In the genomic region with DNA sequence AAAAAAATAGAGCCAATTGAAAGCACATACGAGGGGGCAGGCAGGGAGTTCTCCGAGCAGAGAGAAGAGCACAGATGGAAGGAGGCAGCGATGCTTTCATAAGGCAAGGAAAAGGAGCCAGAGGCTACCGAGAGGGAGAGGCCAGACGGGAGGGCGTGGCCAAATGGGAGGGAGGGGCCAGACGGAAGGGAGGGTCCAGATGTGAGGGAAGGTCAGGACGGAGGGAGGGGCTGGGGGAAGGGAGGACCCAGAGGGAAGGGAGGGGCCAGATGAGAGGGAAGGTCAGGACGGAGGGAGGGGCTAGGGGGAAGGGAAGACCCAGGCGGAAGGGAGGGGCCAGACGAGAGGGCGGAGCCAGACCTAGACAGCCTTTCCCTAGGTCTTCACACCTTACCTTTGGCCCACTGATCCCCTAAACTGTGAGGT, we compare ENCODE assay signal across 8 mouse cellular contexts. TPM values are rescaled to one million over a fixed set of nuclear protein-coding genes. Genes with fewer than 3 reads are reported as not detected.
DNase-seq lines count a peak whose midpoint lies in the region; ATAC-seq and TF ChIP-seq lines count a peak whose summit lies in the region.

No protein-coding gene starts in this region.

- WGBS in kidney, embryonic 14.5 days: 8% methylated on average over 12 of the region's 12 CpGs
- WGBS in kidney, embryonic 15.5 days: 6% methylated on average over 12 of the region's 12 CpGs
- WGBS in stomach, embryonic 16.5 days: 4% methylated on average over 12 of the region's 12 CpGs

- no peaks in the 10 kb centered on the region for H3K27me3 ChIP-seq in kidney, embryonic 14.5 days (ENCODE audit: control insufficient read depth, insufficient read depth, low read length)
- 0 out of 2 replicates have a peak, but pooled peaks cover 2% of the 10 kb centered on the region for H3K27me3 ChIP-seq in kidney, embryonic 15.5 days
- H3K27me3 ChIP-seq in stomach, embryonic 16.5 days (ENCODE audit: control insufficient read depth, insufficient read depth, low read length): no peaks in the 10 kb centered on the region

- no peak for ATAC-seq in kidney, embryonic 14.5 days (ENCODE audit: low FRiP score, low TSS enrichment)
- ATAC-seq in kidney, embryonic 15.5 days (replicated peaks; ENCODE audit: low FRiP score): no peak
- ATAC-seq in stomach, embryonic 16.5 days (ENCODE audit: insufficient read depth, low FRiP score): no peak; the same call in 1 of the 2 replicates

- H3K4me1 ChIP-seq in kidney, embryonic 14.5 days (ENCODE audit: control insufficient read depth, insufficient read depth, low read length): no peaks in the 10 kb centered on the region
- peaks cover 26% of the 10 kb centered on the region for H3K4me1 ChIP-seq in kidney, embryonic 15.5 days
- H3K4me1 ChIP-seq in stomach, embryonic 16.5 days (ENCODE audit: control insufficient read depth, insufficient read depth, low read length): peaks cover 17% of the 10 kb centered on the region

- no peak overlapping the region for H3K4me2 ChIP-seq in kidney, embryonic 14.5 days (replicated peaks; ENCODE audit: low read depth, low read length)
- peak overlapping the region; percentile 36 for H3K4me2 ChIP-seq in kidney, embryonic 15.5 days
- H3K4me2 ChIP-seq in stomach, embryonic 16.5 days (ENCODE audit: low read depth, low read length): 0 out of 2 replicates have a peak overlapping the region, but pooled peaks have one; percentile 21

- peak; percentile 67 for DNase-seq in kidney, adult 11 months
- DNase-seq in adrenal gland, postnatal 10 days: peak; percentile 77
- peak; percentile 90 for DNase-seq in gastrocnemius, adult 2 months
- DNase-seq in lung, postnatal 4 days: peak; percentile 73 to 78
- DNase-seq in frontal cortex, postnatal 36 days (ENCODE audit: low spot score in 2 of 2): no peak

- no peaks in the 10 kb centered on the region for H3K9me3 ChIP-seq in kidney, embryonic 14.5 days (ENCODE audit: control insufficient read depth, low read length)
- no peaks in the 10 kb centered on the region for H3K9me3 ChIP-seq in kidney, embryonic 15.5 days (replicated peaks)
- H3K9me3 ChIP-seq in stomach, embryonic 16.5 days (replicated peaks; ENCODE audit: control insufficient read depth, low read length): no peaks in the 10 kb centered on the region

- intact Hi-C loops in gastrocnemius, adult 2 months (cut with DNase I): loop anchor here (5.0 kb wide), 2 partner anchors 85 to 160 kb away; partner anchors contain the start of gene Nup214

- no peak for TF ChIP-seq CTCF in gastrocnemius, adult 2 months (IDR thresholded peaks at IDR 0.05)

- H3K4me3 ChIP-seq in kidney, embryonic 14.5 days (ENCODE audit: low read length): no peak overlapping the region
- no peak overlapping the region for H3K4me3 ChIP-seq in gastrocnemius, adult 2 months
- H3K4me3 ChIP-seq in kidney, embryonic 15.5 days (replicated peaks): peak overlapping the region; percentile 10; the same call in 1 of the 2 replicates
- no peak overlapping the region for H3K4me3 ChIP-seq in stomach, embryonic 16.5 days (replicated peaks; ENCODE audit: low read length)

- H3K9ac ChIP-seq in kidney, embryonic 14.5 days (ENCODE audit: low read depth, low read length): no peak overlapping the region
- no peak overlapping the region for H3K9ac ChIP-seq in kidney, embryonic 15.5 days
- no peak overlapping the region for H3K9ac ChIP-seq in stomach, embryonic 16.5 days (ENCODE audit: low read length)

- H3K36me3 ChIP-seq in kidney, embryonic 14.5 days (ENCODE audit: control insufficient read depth, insufficient read depth, low read length): no peaks in the 10 kb centered on the region
- H3K36me3 ChIP-seq in kidney, embryonic 15.5 days: no peaks in the 10 kb centered on the region
- no peaks in the 10 kb centered on the region for H3K36me3 ChIP-seq in stomach, embryonic 16.5 days (ENCODE audit: control insufficient read depth, insufficient read depth, low read length)

- no peak overlapping the region for H3K27ac ChIP-seq in kidney, embryonic 14.5 days (ENCODE audit: low read depth, low read length)
- H3K27ac ChIP-seq in gastrocnemius, adult 2 months: peak overlapping the region; percentile 90
- H3K27ac ChIP-seq in kidney, embryonic 15.5 days: no peak overlapping the region
- H3K27ac ChIP-seq in stomach, embryonic 16.5 days (ENCODE audit: low read length): no peak overlapping the region

RNA-seq across cellular contexts. Expression of gene Prrc2b, which starts 18.3 kb away (rescaled TPM):
- 65.8 and 73.1 TPM in 2 replicates for polyA plus RNA-seq in kidney, embryonic 14.5 days (2014; fragmentation: Nextera tagmentation; extraction: Ambion mirVana)
- total RNA-seq in adrenal gland, postnatal 10 days (2021): 100 to 1,000 TPM in 1 of 2 experiments, 10 to 100 TPM in 1; 83.4 to 102 TPM
- total RNA-seq in gastrocnemius, adult 2 months (2021): 10 to 100 TPM; 76.4 to 86.9 TPM
- 49.2 and 49.7 TPM in 2 replicates for polyA plus RNA-seq in kidney, embryonic 15.5 days (2015; fragmentation: Nextera tagmentation; extraction: Ambion mirVana)
- polyA plus RNA-seq in stomach, embryonic 16.5 days (2015; fragmentation: Nextera tagmentation; extraction: Ambion mirVana): 22.7 and 27.3 TPM in 2 replicates

RNA-seq across cellular contexts. Expression of gene Plpp7, which starts 37.3 kb away (rescaled TPM):
- 4.0 and 5.5 TPM in 2 replicates for polyA plus RNA-seq in kidney, embryonic 14.5 days (2014; fragmentation: Nextera tagmentation; extraction: Ambion mirVana)
- 1 to 10 TPM; 3.9 to 8.6 TPM for total RNA-seq in adrenal gland, postnatal 10 days (2021)
- 100 to 1,000 TPM; 109 to 120 TPM for total RNA-seq in gastrocnemius, adult 2 months (2021)
- polyA plus RNA-seq in kidney, embryonic 15.5 days (2015; fragmentation: Nextera tagmentation; extraction: Ambion mirVana): 4.4 and 7.1 TPM in 2 replicates
- 4.6 and 5.7 TPM in 2 replicates for polyA plus RNA-seq in stomach, embryonic 16.5 days (2015; fragmentation: Nextera tagmentation; extraction: Ambion mirVana)

RNA-seq across cellular contexts. Expression of gene Fam78a, which starts 47.9 kb away (rescaled TPM):
- polyA plus RNA-seq in kidney, embryonic 14.5 days (2014; fragmentation: Nextera tagmentation; extraction: Ambion mirVana): 1.2 and 1.7 TPM in 2 replicates
- 1 to 10 TPM; 3.2 to 5.4 TPM for total RNA-seq in adrenal gland, postnatal 10 days (2021)
- 10 to 100 TPM in 1 of 2 experiments, 1 to 10 TPM in 1; 9.9 to 12.0 TPM for total RNA-seq in gastrocnemius, adult 2 months (2021)
- polyA plus RNA-seq in kidney, embryonic 15.5 days (2015; fragmentation: Nextera tagmentation; extraction: Ambion mirVana): 1.6 and 2.3 TPM in 2 replicates
- 1.0 and 2.2 TPM in 2 replicates for polyA plus RNA-seq in stomach, embryonic 16.5 days (2015; fragmentation: Nextera tagmentation; extraction: Ambion mirVana)

Comparison
In these comparisons a context has a peak if more than half of its experiments do, and no peak if none do; other contexts are left out.
1. DNase-seq: peak in kidney, adult 11 months (single experiment), adrenal gland, postnatal 10 days (single experiment), gastrocnemius, adult 2 months (single experiment) and lung, postnatal 4 days (2 of 2); none in frontal cortex, postnatal 36 days (0 of 2).